Mouse (Mus musculus): ENCODE measurements at regions not wholly inside any gene's neighbourhood (a gene's known extent, or its start where the extent isn't known, plus 50 kb on each side); places are given as distances from the start of the nearest gene placed in this dataset.
A peak's percentile ranks its signal among the peaks of the same experiment; 100 is the strongest.

DNA sequence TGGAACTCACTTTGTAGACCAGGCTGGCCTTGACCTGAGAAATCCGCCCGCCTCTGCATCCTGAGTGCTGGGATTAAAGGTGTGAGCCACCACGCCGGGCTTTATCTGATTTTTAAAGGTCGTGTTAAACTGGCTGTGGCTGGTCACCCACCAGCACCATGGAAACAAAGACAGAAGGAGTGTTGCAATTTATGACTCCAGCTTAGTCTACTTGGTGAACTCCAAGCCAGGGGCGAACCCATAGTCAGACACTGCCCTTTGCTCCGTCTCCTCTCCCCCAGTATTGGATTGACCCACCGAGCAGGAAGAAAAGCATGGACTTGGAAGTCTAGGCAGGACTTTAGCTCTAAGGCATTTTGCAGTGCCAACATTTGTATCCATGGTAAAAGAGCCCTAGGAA, 86.5 kb upstream of the Fam3c start:
- DNase-seq: no peak

DNA sequence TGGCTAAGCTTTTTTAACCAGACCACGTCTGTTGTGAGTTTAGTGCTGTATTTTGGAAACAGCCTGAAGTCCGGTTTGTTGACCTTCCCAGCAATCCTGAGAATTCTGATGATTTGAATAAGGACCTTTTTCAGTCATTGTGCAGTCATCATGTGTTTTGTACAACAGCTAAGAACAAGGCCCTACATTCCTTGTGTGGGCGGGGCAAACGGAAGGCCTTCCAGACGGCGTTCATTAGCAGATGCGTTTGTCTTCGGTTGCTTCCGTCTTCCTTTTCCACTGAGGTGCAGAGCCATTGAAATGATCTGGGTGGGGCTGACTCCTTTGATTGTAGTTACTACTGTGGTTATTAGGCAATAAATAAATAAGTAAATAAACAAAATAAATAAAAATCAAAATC, 83.8 kb upstream of the Fam3c start:
- DNase-seq: no peak

DNA sequence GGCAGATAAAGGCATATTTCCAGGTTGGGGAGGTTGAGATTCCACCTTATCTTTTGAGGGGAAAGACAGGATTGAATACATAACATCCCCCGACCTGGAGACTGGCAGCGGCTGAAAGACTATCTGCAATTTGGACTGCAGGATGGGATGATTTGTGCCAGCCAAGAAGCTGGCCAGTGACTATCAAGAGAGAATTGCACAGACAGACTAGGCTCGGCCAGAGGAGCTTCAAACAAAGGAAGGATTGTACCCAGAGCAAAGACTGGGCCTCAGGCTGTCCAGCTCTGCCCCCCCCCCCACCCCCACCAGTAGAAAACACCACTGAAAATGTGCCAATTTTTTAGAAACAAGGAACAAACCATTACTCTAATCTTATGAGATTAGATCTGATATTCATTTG, 73.0 kb upstream of the Fam3c start:
- DNase-seq: peak; percentile 5

DNA sequence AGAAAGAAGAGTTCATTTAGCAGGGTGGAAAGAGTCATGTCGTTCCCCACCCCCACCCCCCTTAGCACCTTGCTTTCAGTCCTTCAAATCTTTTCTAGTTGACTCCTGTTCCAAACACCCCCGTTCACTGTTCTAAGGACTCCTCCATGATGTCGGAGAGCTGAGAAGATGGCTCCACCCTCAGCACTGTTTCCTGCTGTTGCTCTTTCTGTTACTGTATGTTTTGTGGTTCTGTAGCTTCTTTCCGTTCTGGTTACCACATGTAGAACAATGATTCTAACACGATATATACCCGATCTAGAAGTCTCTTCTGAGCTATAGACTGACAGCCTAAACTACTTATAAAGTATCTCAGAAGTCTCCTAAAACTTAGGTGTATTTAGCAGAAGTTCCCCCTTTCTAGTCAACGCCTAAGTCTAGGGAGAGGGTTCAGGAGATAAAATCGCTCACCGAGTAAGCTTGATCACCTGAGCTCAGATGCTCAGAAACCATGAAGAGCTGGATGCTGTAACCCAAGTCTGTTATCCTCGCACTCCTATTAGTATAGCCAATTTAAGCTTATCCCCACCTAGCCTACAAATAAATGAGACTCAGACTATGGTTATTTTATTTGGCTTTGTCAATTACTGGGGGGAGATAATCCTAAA, 68.2 kb upstream of the Fam3c start:
- DNase-seq: no peak

DNA sequence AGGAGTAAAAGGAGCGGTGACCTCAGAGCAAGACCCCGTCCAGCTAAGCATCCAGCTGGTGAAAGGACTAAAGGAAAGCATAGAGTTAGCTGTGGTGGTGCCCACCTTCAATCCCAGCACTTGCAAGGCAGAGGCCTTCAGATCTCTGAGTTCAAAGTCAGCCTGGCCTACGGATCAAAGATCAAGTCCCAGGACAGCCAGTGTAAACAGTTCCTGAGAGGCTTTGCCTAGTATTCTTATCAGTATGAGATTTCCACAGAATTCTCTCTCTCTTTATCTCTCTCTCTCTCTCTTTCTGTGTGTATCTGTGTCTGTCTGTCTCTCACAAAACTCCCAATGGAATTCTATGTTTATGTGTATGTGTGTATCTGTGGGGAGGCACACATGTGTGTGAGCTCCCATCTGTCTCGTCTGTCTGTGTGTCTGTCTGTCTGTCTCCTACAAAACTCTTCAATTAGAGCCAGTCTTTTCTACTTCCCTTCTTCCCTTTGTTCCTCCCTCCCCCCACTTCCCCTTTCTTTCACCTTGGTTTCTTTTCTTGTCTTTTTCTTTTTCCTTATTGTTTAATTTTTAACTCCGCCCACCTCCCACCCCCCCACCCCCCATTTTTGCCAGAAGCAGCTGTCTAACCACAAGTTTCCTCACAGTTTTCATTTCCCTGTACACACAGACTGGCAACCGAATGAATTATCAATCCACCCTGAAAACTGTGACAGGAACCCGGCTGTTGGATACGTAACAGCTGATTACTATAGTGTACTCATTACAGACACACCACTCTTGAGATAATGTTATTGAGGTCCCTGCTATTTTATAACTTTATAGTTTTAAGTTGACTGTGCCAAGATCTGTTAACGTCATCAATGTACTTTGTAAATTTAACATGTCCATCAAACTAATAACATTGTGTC, 67.3 kb upstream of the Fam3c start:
- DNase-seq: no peak

DNA sequence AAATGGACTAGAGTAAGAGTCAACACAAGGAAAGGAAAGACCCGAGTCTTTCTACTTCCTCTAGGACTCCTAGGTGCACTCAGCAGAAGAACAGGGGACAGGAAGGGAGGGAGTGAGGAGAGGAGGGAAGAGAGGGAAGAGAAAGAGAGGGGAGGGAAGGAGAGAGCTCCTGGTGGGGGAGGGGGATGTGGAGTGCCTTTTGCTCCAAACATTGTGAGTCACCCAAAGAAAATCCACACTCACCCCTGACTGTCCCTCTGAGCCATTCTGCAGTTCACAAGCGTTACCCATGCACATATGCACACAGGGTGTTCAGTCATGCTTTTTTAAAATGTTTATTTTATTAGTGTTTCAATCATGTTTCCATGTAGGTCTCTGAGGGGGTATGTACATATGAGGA, 65.5 kb upstream of the Fam3c start:
- DNase-seq: no peak

DNA sequence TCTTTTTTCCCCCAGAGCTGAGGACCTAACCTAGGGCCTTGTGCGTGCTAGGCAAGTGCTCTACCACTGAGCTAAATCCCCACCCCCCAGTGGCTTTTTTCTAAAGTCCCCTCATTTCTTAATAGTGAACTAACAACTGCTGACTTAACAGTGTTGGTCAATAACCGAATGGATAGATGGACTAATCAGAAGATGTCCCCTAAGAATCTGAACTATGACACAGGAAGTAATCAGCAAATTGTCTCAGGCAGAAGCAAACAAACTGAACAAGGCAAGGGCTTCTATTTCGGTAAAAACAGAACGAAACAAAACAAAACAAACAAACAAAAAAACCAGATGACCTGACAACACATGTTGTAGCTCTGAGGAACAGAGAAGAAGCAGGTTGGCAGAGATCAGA, 62.2 kb upstream of the Fam3c start:
- no peak for DNase-seq

DNA sequence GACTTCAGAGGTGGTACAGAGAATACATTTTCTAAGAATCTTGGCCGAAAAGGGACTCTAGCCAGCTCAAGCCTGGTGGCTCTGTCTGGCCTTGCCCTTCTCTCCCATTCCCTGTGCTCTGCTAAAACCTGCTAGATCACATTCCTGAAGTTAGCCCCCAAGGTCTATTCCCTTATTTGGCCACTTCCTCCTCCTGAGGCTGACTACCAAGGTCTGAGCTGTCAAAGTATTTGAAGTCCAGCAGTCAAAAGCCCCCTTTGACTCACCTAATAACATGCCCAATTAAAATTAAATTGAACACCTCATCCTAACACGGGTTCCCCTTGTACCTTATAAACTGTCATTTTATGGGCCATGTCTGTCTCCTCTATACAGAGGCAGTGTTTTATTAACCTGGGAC, 61.1 kb upstream of the Fam3c start:
- no peak for DNase-seq

DNA sequence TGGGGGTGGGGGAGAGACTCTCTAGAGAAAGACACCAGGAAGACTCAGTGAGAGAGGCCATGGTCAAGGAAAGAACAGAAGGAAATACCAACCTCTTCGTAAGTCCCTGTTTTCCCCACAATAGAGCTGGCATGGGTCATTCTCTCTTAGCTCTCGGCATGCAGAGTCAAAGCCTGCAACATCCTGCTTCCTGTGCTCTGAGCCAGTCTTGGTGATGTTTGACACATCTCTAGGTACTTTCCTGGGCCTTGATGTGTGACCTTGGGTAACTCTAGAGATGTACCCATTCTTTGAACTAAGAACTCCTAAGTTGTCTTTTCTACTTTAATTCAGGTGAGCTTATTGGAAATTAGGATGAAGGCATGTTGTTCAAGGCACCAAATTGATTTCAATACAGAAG, 55.8 kb upstream of the Fam3c start:
- DNase-seq: no peak

DNA sequence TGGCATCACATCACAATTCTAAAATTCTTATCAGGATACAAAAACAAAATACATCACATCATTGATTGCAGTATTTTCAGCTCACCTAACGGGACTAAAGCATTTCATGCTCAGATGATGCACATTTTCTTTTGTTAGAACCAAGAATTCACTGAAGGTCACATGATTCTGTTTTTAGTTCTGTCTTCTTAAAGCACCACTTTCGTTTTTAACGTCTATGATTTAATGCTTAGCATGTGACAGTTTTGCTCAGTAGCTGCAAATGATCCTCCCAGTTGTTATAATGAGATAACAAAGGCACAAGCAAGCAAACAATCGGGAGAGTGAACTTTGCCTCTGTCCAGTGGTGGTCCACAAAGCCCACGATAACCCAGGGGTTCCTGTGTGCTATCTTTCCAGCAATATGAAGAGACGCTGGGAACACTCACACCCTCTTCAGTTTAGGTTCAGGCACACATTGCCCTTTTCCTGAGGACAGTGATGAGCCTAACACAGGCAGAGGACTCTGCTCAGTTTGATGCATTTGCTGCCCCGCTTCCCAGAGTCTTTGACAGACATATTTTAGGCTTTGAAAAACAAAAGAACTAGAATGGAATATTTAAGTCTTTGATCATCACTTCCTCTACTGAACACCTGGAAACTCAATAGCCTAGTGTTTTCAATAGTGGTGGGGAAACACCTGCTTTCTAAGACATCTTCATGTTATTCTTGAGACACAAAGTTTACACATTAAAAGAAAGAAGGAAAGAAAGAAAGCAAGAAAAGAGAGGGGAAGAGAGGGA, 53.0 kb upstream of the Fam3c start:
- DNase-seq: no peak

Measured in cerebellum, adult 11-12 months (tissue).